Mouse (Mus musculus) cerebellum, adult 11-12 months (tissue): ENCODE results near the gene Lrrn1.

Source experiments
- DNase-seq: peaks from one replicate; pipeline ENCODE4 v3.0.0; 2022

The Lrrn1 gene

GRCm38 (mm10) chr6:107528877-107529864 is at the start of gene Lrrn1:
Gene Lrrn1 (plus strand): TSS chr6:107529768.
- DNase-seq, result peak; percentile 89

GRCm38 (mm10) chr6:107494491-107494890 is 35.1 kb upstream of the Lrrn1 start:
- no peak for DNase-seq

- DNase-seq, result no peak
Measured at GRCm38 (mm10) chr6:107495830-107496229, 33.7 kb upstream of the Lrrn1 start.

GRCm38 (mm10) chr6:107513716-107514115 is 15.9 kb upstream of the Lrrn1 start:
- no peak for DNase-seq

GRCm38 (mm10) chr6:107523953-107524352 is 5.6 kb upstream of the Lrrn1 start:
- no peak for DNase-seq

GRCm38 (mm10) chr6:107529911-107530431 is 403 bp downstream of the Lrrn1 start:
- peak; percentile 81 for DNase-seq

GRCm38 (mm10) chr6:107530621-107531285 is 1.2 kb downstream of the Lrrn1 start:
- peak; percentile 45 for DNase-seq

- no peak for DNase-seq
Measured at GRCm38 (mm10) chr6:107531526-107532080, 2.0 kb downstream of the Lrrn1 start.

GRCm38 (mm10) chr6:107534533-107534932 is 5.0 kb downstream of the Lrrn1 start:
- no peak for DNase-seq

GRCm38 (mm10) chr6:107536631-107537030 is 7.1 kb downstream of the Lrrn1 start:
- no peak for DNase-seq

GRCm38 (mm10) chr6:107541222-107541621 is 11.7 kb downstream of the Lrrn1 start:
- no peak for DNase-seq

- peak; percentile 46 for DNase-seq
Measured at GRCm38 (mm10) chr6:107541918-107542317, 12.3 kb downstream of the Lrrn1 start.

GRCm38 (mm10) chr6:107546272-107546671 is 16.7 kb downstream of the Lrrn1 start:
- DNase-seq, result no peak

- DNase-seq, result no peak
Measured at GRCm38 (mm10) chr6:107552511-107552910, 22.9 kb downstream of the Lrrn1 start.

GRCm38 (mm10) chr6:107555364-107555763 is 25.8 kb downstream of the Lrrn1 start:
- DNase-seq, result no peak

- peak; percentile 83 for DNase-seq
Measured at GRCm38 (mm10) chr6:107556996-107557395, 27.4 kb downstream of the Lrrn1 start.

- no peak for DNase-seq
Measured at GRCm38 (mm10) chr6:107557806-107558205, 28.2 kb downstream of the Lrrn1 start.

- no peak for DNase-seq
Measured at GRCm38 (mm10) chr6:107562255-107562654, 32.7 kb downstream of the Lrrn1 start.

- DNase-seq, result peak; percentile 87
Measured at GRCm38 (mm10) chr6:107566944-107567634, 37.5 kb downstream of the Lrrn1 start.

- no peak for DNase-seq
Measured at GRCm38 (mm10) chr6:107574561-107574960, 45.0 kb downstream of the Lrrn1 start.

GRCm38 (mm10) chr6:107575405-107575804 is 45.8 kb downstream of the Lrrn1 start:
- DNase-seq, result no peak

GRCm38 (mm10) chr6:107577309-107577708 is 47.7 kb downstream of the Lrrn1 start:
- DNase-seq, result no peak
